Mouse (Mus musculus) kidney, adult 11 months (tissue): Measurements from ENCODE around the gene Tceal1.

ENCODE experiments used
- DNase-seq: peaks from one replicate; pipeline ENCODE4 v3.0.0; 2022

Tceal1 gene

DNA sequence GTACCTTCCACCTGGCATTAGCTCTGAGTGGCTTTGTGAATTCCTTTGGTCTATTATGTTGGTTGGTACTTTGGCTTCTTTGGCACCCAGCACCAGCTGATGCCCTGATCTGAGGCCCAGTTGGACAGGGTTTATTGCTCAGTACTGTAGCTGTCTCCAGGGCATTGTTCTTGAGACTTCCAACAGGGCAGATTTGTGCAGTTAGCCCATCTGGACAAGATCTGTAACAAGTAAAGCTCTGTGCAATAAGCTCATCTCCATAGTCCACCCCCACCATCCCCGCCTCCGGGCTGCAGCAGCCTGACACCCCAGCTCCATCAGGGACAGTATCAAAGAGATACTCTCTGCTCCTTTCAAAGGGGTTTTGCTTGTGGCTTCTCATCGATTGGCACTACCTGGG lies 47.7 kb downstream of the Tceal1 start:
- no peak for DNase-seq
